Mouse (Mus musculus) embryonic facial prominence, embryonic 10.5 days (tissue): ENCODE measurements around the gene Capza1. TPM values are rescaled to one million over a fixed set of nuclear protein-coding genes. Genes with fewer than 3 reads are reported as not detected.
"Not testable (repeated sequence)": the region's sequence is repeated elsewhere in the genome, so short reads cannot be mapped to it uniquely, and the experiment has no call there.

Experiments
- DNase-seq: peaks from one replicate; pipeline ENCODE4 v3.0.0-alpha.2; 2017; ENCODE audit warnings: low spot score
- H3K27ac ChIP-seq: fragments of 300-500 bp; sonication (generic); replicated peaks from 2 replicates; pipeline ENCODE4 v1.5.1; 2016; ENCODE audit warnings: mild to moderate bottlenecking
- H3K27me3 ChIP-seq: fragments of 300-500 bp; sonication (generic); replicated peaks from 2 replicates; pipeline ENCODE4 v1.6.1; 2016; ENCODE audit warnings: low read depth, mild to moderate bottlenecking; ENCODE audit not compliant: poor library complexity, severe bottlenecking
- H3K36me3 ChIP-seq: fragments of 300-500 bp; sonication (generic); replicated peaks from 2 replicates; pipeline ENCODE4 v1.6.1; 2016; ENCODE audit warnings: mild to moderate bottlenecking, moderate library complexity
- H3K4me1 ChIP-seq: fragments of 300-500 bp; sonication (generic); 2 replicates; pipeline ENCODE4 v1.6.1; 2016
- H3K4me3 ChIP-seq: fragments of 300-500 bp; sonication (generic); 2 replicates; pipeline ENCODE4 v1.5.1; 2016; ENCODE audit warnings: mild to moderate bottlenecking, moderate library complexity
- H3K9me3 ChIP-seq: fragments of 300-500 bp; sonication (generic); 2 replicates; pipeline ENCODE4 v1.6.1; 2016; ENCODE audit warnings: mild to moderate bottlenecking
- WGBS: fragments of 180-500 bp; shearing (Covaris S2); methylation state at CpG from one replicate; pipeline ENCODE4 v1.1.7; 2016; 5-methylcytosine and 5-hydroxymethylcytosine counted together
- polyA plus RNA-seq: library from polyadenylated mRNA; unstranded; fragments of >200 nt; fragmentation: Nextera tagmentation; extraction: Ambion mirVana; gene quantifications from 2 replicates; pipeline ENCODE4 v1.2.1, GENCODE M21; 2016

Capza1 gene
- polyA plus RNA-seq, 1 experiment from 2014 or later, result 191 TPM

GRCm38 (mm10) chr3:104814746-104815145 lies 49.6 kb downstream of the Capza1 start:
- WGBS, result 96% methylated on average over 1 of the region's 1 CpGs
- Histone ChIP-seq H3K36me3 (no peaks in the 10 kb centered on the region; the same call in 1 of the 2 replicates), H3K9me3 (no peaks in the 10 kb centered on the region), H3K4me3 (no peak overlapping the region), H3K4me1 (peaks cover 27% of the 10 kb centered on the region), H3K27me3 (no peaks in the 10 kb centered on the region), H3K27ac (no peak overlapping the region)
- DNase-seq, result no peak

GRCm38 (mm10) chr3:104813227-104813626 lies 51.1 kb downstream of the Capza1 start:
- peaks cover 17% of the 10 kb centered on the region for H3K4me1 ChIP-seq
- H3K4me3 ChIP-seq, H3K36me3 ChIP-seq, DNase-seq, H3K27ac ChIP-seq, H3K9me3 ChIP-seq, H3K27me3 ChIP-seq: not testable (repeated sequence)
- WGBS, result 90% methylated on average over 7 of the region's 7 CpGs

GRCm38 (mm10) chr3:104812254-104812653 lies 52.1 kb downstream of the Capza1 start:
- H3K36me3 ChIP-seq, result no peaks in the 10 kb centered on the region; the same call in 1 of the 2 replicates
- WGBS, result 83% methylated on average over 4 of the region's 4 CpGs
- no peaks in the 10 kb centered on the region for H3K27me3 ChIP-seq
- no peak overlapping the region for H3K4me3 ChIP-seq
- H3K27ac ChIP-seq, result no peak overlapping the region
- H3K9me3 ChIP-seq, result no peaks in the 10 kb centered on the region
- H3K4me1 ChIP-seq, result peaks cover 10% of the 10 kb centered on the region
- DNase-seq, result no peak

GRCm38 (mm10) chr3:104811752-104812151 lies 52.6 kb downstream of the Capza1 start:
- no peak for DNase-seq
- 23% methylated on average over 3 of the region's 3 CpGs for WGBS

GRCm38 (mm10) chr3:104805539-104805938 lies 58.8 kb downstream of the Capza1 start:
- WGBS, result 79% methylated on average over 9 of the region's 9 CpGs
- no peaks in the 10 kb centered on the region for H3K9me3 ChIP-seq
- no peak overlapping the region for H3K4me3 ChIP-seq
- peaks cover 48% of the 10 kb centered on the region for H3K36me3 ChIP-seq
- H3K27me3 ChIP-seq, result no peaks in the 10 kb centered on the region
- 0 out of 2 replicates have a peak, but pooled peaks cover 2% of the 10 kb centered on the region for H3K4me1 ChIP-seq
- no peak overlapping the region for H3K27ac ChIP-seq
- no peak for DNase-seq

More at GRCm38 (mm10) chr3:104811752-104812151, 52.6 kb downstream of the Capza1 start:
- Histone ChIP-seq H3K36me3 (no peaks in the 10 kb centered on the region; the same call in 1 of the 2 replicates), H3K4me3 (no peak overlapping the region), H3K27me3 (no peaks in the 10 kb centered on the region), H3K4me1 (peaks cover 5% of the 10 kb centered on the region), H3K27ac (no peak overlapping the region), H3K9me3 (no peaks in the 10 kb centered on the region)

GRCm38 (mm10) chr3:104804312-104804711 lies 60.0 kb downstream of the Capza1 start:
- Histone ChIP-seq H3K27me3 (no peaks in the 10 kb centered on the region), H3K4me1 (0 out of 2 replicates have a peak, but pooled peaks cover 2% of the 10 kb centered on the region), H3K9me3 (no peaks in the 10 kb centered on the region), H3K4me3 (no peak overlapping the region), H3K36me3 (peaks cover 60% of the 10 kb centered on the region), H3K27ac (no peak overlapping the region)
- DNase-seq, result no peak
- 90% methylated on average over 10 of the region's 10 CpGs for WGBS

- no peak for DNase-seq
- Histone ChIP-seq H3K4me3 (no peak overlapping the region), H3K27ac (no peak overlapping the region), H3K4me1 (0 out of 2 replicates have a peak, but pooled peaks cover 2% of the 10 kb centered on the region), H3K27me3 (no peaks in the 10 kb centered on the region), H3K9me3 (no peaks in the 10 kb centered on the region), H3K36me3 (peaks cover 81% of the 10 kb centered on the region)
- 89% methylated on average over 6 of the region's 6 CpGs for WGBS
Measured at GRCm38 (mm10) chr3:104801481-104801880, 62.8 kb downstream of the Capza1 start.

- no peaks in the 10 kb centered on the region for H3K27me3 ChIP-seq
- H3K4me1 ChIP-seq, result peaks cover 9% of the 10 kb centered on the region
- H3K4me3 ChIP-seq, result no peak overlapping the region
- no peak overlapping the region for H3K27ac ChIP-seq
- no peak for DNase-seq
- no peaks in the 10 kb centered on the region for H3K9me3 ChIP-seq
- 94% methylated on average over 11 of the region's 11 CpGs for WGBS
- peaks cover 87% of the 10 kb centered on the region for H3K36me3 ChIP-seq
Measured at GRCm38 (mm10) chr3:104800681-104801080, 63.6 kb downstream of the Capza1 start.

GRCm38 (mm10) chr3:104796430-104797082 lies 67.7 kb downstream of the Capza1 start:
- no peak overlapping the region for H3K4me3 ChIP-seq
- H3K36me3 ChIP-seq, result peaks cover 92% of the 10 kb centered on the region
- 89% methylated on average over 15 of the region's 15 CpGs for WGBS
- no peak overlapping the region for H3K27ac ChIP-seq
- no peaks in the 10 kb centered on the region for H3K9me3 ChIP-seq
- no peaks in the 10 kb centered on the region for H3K27me3 ChIP-seq
- DNase-seq, result no peak
- H3K4me1 ChIP-seq, result peaks cover 47% of the 10 kb centered on the region

- H3K9me3 ChIP-seq, result no peaks in the 10 kb centered on the region
- H3K4me1 ChIP-seq, result peaks cover 55% of the 10 kb centered on the region
- no peak for DNase-seq
- peaks cover 89% of the 10 kb centered on the region for H3K36me3 ChIP-seq
- peak overlapping the region; percentile 70; the same call in 1 of the 2 replicates for H3K27ac ChIP-seq
- H3K4me3 ChIP-seq, result no peak overlapping the region
- H3K27me3 ChIP-seq, result no peaks in the 10 kb centered on the region
- WGBS, result 78% methylated on average over 15 of the region's 15 CpGs
Measured at GRCm38 (mm10) chr3:104795661-104796340, 68.5 kb downstream of the Capza1 start.

- 66% methylated on average over 12 of the region's 12 CpGs for WGBS
- no peak overlapping the region for H3K4me3 ChIP-seq
- H3K27ac ChIP-seq, result peak overlapping the region; percentile 70
- H3K9me3 ChIP-seq, result no peaks in the 10 kb centered on the region
- no peak for DNase-seq
- H3K4me1 ChIP-seq, result peaks cover 63% of the 10 kb centered on the region
- H3K36me3 ChIP-seq, result peaks cover 81% of the 10 kb centered on the region
- no peaks in the 10 kb centered on the region for H3K27me3 ChIP-seq
Measured at GRCm38 (mm10) chr3:104794953-104795470, 69.3 kb downstream of the Capza1 start.

- H3K4me3 ChIP-seq, result peak overlapping the region; percentile 23; the same call in 1 of the 2 replicates
- H3K4me1 ChIP-seq, result peaks cover 71% of the 10 kb centered on the region
Measured at GRCm38 (mm10) chr3:104793871-104794828, 70.2 kb downstream of the Capza1 start.

More at GRCm38 (mm10) chr3:104793871-104794828, 70.2 kb downstream of the Capza1 start:
- WGBS, result 55% methylated on average over 20 of the region's 20 CpGs
- H3K27me3 ChIP-seq, result no peaks in the 10 kb centered on the region
- peak; percentile 93 for DNase-seq
- H3K9me3 ChIP-seq, result no peaks in the 10 kb centered on the region
- H3K27ac ChIP-seq, result peak overlapping the region; percentile 70
- peaks cover 73% of the 10 kb centered on the region for H3K36me3 ChIP-seq
